Mouse (Mus musculus) MEL (cell line): ENCODE measurements around the gene Ccpg1. TPM values are rescaled to one million over a fixed set of nuclear protein-coding genes. Genes with fewer than 3 reads are reported as not detected.

Experiments
- DNase-seq: peaks from one replicate; pipeline ENCODE4 v3.0.0; 2011; ENCODE audit warnings: low read depth, low spot score
- H3K27ac ChIP-seq: 2 replicates; pipeline ENCODE4 v1.5.1; 2012; ENCODE audit warnings: low read depth, mild to moderate bottlenecking, control low read depth, low read length, moderate library complexity; ENCODE audit not compliant: control insufficient read depth
- H3K27me3 ChIP-seq, 2 experiments: fragments of 150-350 bp in 1 of 2; sonication (generic) in 1 of 2; 2 replicates each; pipeline ENCODE4 v1.6.1; 2012; ENCODE audit warnings: low read length in 2 of 2, mild to moderate bottlenecking in 2 of 2, improper control_type of control experiment in 1 of 2, moderate library complexity in 1 of 2; ENCODE audit not compliant: insufficient read depth in 2 of 2, control insufficient read depth in 1 of 2
- H3K36me3 ChIP-seq, 2 experiments: 2 replicates each; pipeline ENCODE4 v1.6.1; 2012 to 2014; ENCODE audit warnings: low read length in 2 of 2, improper control_type of control experiment in 1 of 2, inconsistent platforms in 1 of 2, mild to moderate bottlenecking in 1 of 2; ENCODE audit not compliant: insufficient read depth in 2 of 2, control insufficient read depth in 1 of 2
- H3K4me1 ChIP-seq, 2 experiments: fragments of 150-350 bp in 1 of 2; sonication (generic) in 1 of 2; 2 replicates each; pipeline ENCODE4 v1.6.1; 2012; ENCODE audit warnings: low read length in 2 of 2, improper control_type of control experiment in 1 of 2, mild to moderate bottlenecking in 1 of 2; ENCODE audit not compliant: insufficient read depth in 2 of 2, control insufficient read depth in 1 of 2
- H3K4me3 ChIP-seq, 2 experiments: fragments of 150-350 bp in 1 of 2; sonication (generic) in 1 of 2; 2 replicates each; pipeline ENCODE4 v1.5.1; 2012; ENCODE audit warnings: low read depth in 2 of 2, low read length in 2 of 2, mild to moderate bottlenecking in 2 of 2, moderate library complexity in 2 of 2, control low read depth in 1 of 2, improper control_type of control experiment in 1 of 2; ENCODE audit not compliant: control insufficient read depth in 1 of 2, insufficient read depth in 1 of 2
- H3K79me2 ChIP-seq: 2 replicates; pipeline ENCODE4 v1.6.1; 2012; ENCODE audit warnings: mild to moderate bottlenecking, low read length, moderate library complexity; ENCODE audit not compliant: control insufficient read depth, poor library complexity, insufficient read depth
- H3K9ac ChIP-seq: 2 replicates; pipeline ENCODE4 v1.6.1; 2012; ENCODE audit warnings: low read depth, mild to moderate bottlenecking, control low read depth, low read length, moderate library complexity; ENCODE audit not compliant: control insufficient read depth, poor library complexity, severe bottlenecking
- H3K9me3 ChIP-seq: fragments of 150-350 bp; sonication (generic); replicated peaks from 2 replicates; pipeline ENCODE4 v1.6.1; 2012; ENCODE audit warnings: mild to moderate bottlenecking, low read length, improper control_type of control experiment, moderate library complexity; ENCODE audit not compliant: insufficient read depth
- CHD1 ChIP-seq: IDR thresholded peaks from 2 replicates; pipeline ENCODE4 v1.6.1; 2012; ENCODE audit warnings: low read depth, mild to moderate bottlenecking, inconsistent platforms, low read length, improper control_type of control experiment
- CHD2 ChIP-seq: IDR thresholded peaks from 2 replicates; pipeline ENCODE4 v1.6.1; 2011; ENCODE audit warnings: low read length, improper control_type of control experiment
- CTCF ChIP-seq, 3 experiments: IDR thresholded peaks in 2 of 3; conservative IDR thresholded peaks in 1 of 3; 2 replicates each; pipeline ENCODE4 v1.5.1; 2011 to 2012; ENCODE audit warnings: low read length in 3 of 3, low read depth in 2 of 3, mild to moderate bottlenecking in 2 of 3, improper control_type of control experiment in 1 of 3, inconsistent platforms in 1 of 3, mixed read lengths in 1 of 3, moderate library complexity in 1 of 3; ENCODE audit not compliant: control insufficient read depth in 1 of 3, insufficient read depth in 1 of 3, poor library complexity in 1 of 3, severe bottlenecking in 1 of 3
- ELF1 ChIP-seq: IDR thresholded peaks from 2 replicates; pipeline ENCODE4 v1.6.1; 2014; ENCODE audit warnings: low read depth, mild to moderate bottlenecking, inconsistent platforms, low read length, improper control_type of control experiment, moderate library complexity
- EP300 ChIP-seq, 2 experiments: IDR thresholded peaks; 2 replicates each; pipeline ENCODE4 v1.6.1; 2011; ENCODE audit warnings: improper control_type of control experiment in 2 of 2, low read length in 2 of 2, low read depth in 1 of 2, mild to moderate bottlenecking in 1 of 2
- GABPA ChIP-seq: IDR thresholded peaks from 2 replicates; pipeline ENCODE4 v1.6.1; 2012; ENCODE audit warnings: low read depth, mild to moderate bottlenecking, inconsistent platforms, low read length, improper control_type of control experiment, moderate library complexity
- GATA1 ChIP-seq: IDR thresholded peaks from 2 replicates; pipeline ENCODE4 v1.6.1; 2011; ENCODE audit warnings: low read depth, low read length, improper control_type of control experiment
- JUND ChIP-seq: IDR thresholded peaks from 2 replicates; pipeline ENCODE4 v1.6.1; 2011; ENCODE audit warnings: low read depth, mild to moderate bottlenecking, improper control_type of control experiment, low read length
- MAX ChIP-seq: IDR thresholded peaks from 2 replicates; pipeline ENCODE4 v1.6.1; 2011; ENCODE audit warnings: low read length, improper control_type of control experiment
- MEF2A ChIP-seq: IDR thresholded peaks from 2 replicates; pipeline ENCODE4 v1.6.1; 2014; ENCODE audit warnings: low read depth, mild to moderate bottlenecking, inconsistent platforms, low read length, improper control_type of control experiment; ENCODE audit not compliant: poor library complexity, insufficient replicate concordance, severe bottlenecking; ENCODE audit errors: extremely low read depth
- NELFE ChIP-seq: IDR thresholded peaks from 2 replicates; pipeline ENCODE4 v1.6.1; 2011; ENCODE audit warnings: low read depth, low read length, improper control_type of control experiment
- NRF1 ChIP-seq: IDR thresholded peaks from 2 replicates; pipeline ENCODE4 v1.6.1; 2014; ENCODE audit warnings: low read depth, mild to moderate bottlenecking, inconsistent platforms, low read length, improper control_type of control experiment, moderate library complexity; ENCODE audit not compliant: poor library complexity, insufficient read depth, severe bottlenecking
- POLR2AphosphoS5 ChIP-seq: IDR thresholded peaks from 2 replicates; pipeline ENCODE4 v1.6.1; 2012; ENCODE audit warnings: low read depth, borderline replicate concordance, mild to moderate bottlenecking, inconsistent platforms, low read length, moderate library complexity, mixed read lengths
- SIN3A ChIP-seq: IDR thresholded peaks from 2 replicates; pipeline ENCODE4 v1.6.1; 2012; ENCODE audit warnings: low read length, improper control_type of control experiment, inconsistent platforms
- SMC3 ChIP-seq: IDR thresholded peaks from 2 replicates; pipeline ENCODE4 v1.6.1; 2011; ENCODE audit warnings: low read depth, low read length, improper control_type of control experiment
- TAL1 ChIP-seq: IDR thresholded peaks from 2 replicates; pipeline ENCODE4 v1.6.1; 2012; ENCODE audit warnings: mild to moderate bottlenecking, inconsistent platforms, low read length, moderate library complexity, mixed read lengths
- TBP ChIP-seq: IDR thresholded peaks from 2 replicates; pipeline ENCODE4 v1.8.0; 2011; ENCODE audit warnings: low read depth, low read length, improper control_type of control experiment
- TCF12 ChIP-seq: IDR thresholded peaks from 2 replicates; pipeline ENCODE4 v1.6.1; 2014; ENCODE audit warnings: low read depth, mild to moderate bottlenecking, inconsistent platforms, low read length, improper control_type of control experiment, moderate library complexity
- USF1 ChIP-seq: IDR thresholded peaks from 2 replicates; pipeline ENCODE4 v1.6.1; 2014; ENCODE audit warnings: low read depth, mild to moderate bottlenecking, inconsistent platforms, low read length, improper control_type of control experiment, moderate library complexity
- USF2 ChIP-seq, 2 experiments: IDR thresholded peaks; 2 replicates each; pipeline ENCODE4 v1.6.1; 2011 to 2012; ENCODE audit warnings: improper control_type of control experiment in 2 of 2, low read length in 2 of 2, borderline replicate concordance in 1 of 2, inconsistent platforms in 1 of 2, low read depth in 1 of 2, mild to moderate bottlenecking in 1 of 2; ENCODE audit not compliant: insufficient read depth in 1 of 2
- ZMIZ1 ChIP-seq: IDR thresholded peaks from 2 replicates; pipeline ENCODE4 v1.6.1; 2012; ENCODE audit warnings: low read depth, mild to moderate bottlenecking, inconsistent platforms, low read length, improper control_type of control experiment, moderate library complexity
- polyA plus RNA-seq, 2 experiments: library from polyadenylated mRNA; stranded (reverse) in 1 of 2; unstranded in 1 of 2; fragments of >175 nt in 1 of 2; fragments of >200 nt in 1 of 2; gene quantifications; 2 replicates each; pipeline versions ENCODE4 v1.2.1 to v1.2.4; 2012; ENCODE audit warnings: low replicate concordance in 2 of 2, low read depth in 1 of 2; ENCODE audit not compliant: insufficient read length in 2 of 2, insufficient read depth in 1 of 2, missing spikeins in 1 of 2
- total RNA-seq: library from RNA; depleted of rRNA; stranded (reverse); fragments of 300-350 nt; gene quantifications from 2 replicates; pipeline ENCODE4 v1.2.3, GENCODE M21; 2012

The Ccpg1 gene
- total and polyA plus RNA-seq, 3 experiments, result 2.1 to 12.5 TPM; not detected in 1

- no peak overlapping the region for H3K9ac ChIP-seq
- no peaks in the 10 kb centered on the region; a peak in 1 of 4 replicates for H3K36me3 ChIP-seq
- H3K4me1 ChIP-seq, result no peaks in the 10 kb centered on the region; a peak in 1 of 4 replicates
- no peaks in the 10 kb centered on the region for H3K9me3 ChIP-seq
- no peaks in the 10 kb centered on the region for H3K27me3 ChIP-seq
- H3K4me3 ChIP-seq, result no peak overlapping the region
- no peak for DNase-seq
- no peak overlapping the region for H3K27ac ChIP-seq
- no peak for TF ChIP-seq ELF1
- TF ChIP-seq SIN3A, result no peak
- no peak for TF ChIP-seq SMC3
- no peak for TF ChIP-seq POLR2AphosphoS5
- no peak for TF ChIP-seq TBP
- no peak for TF ChIP-seq TAL1
- no peak for TF ChIP-seq USF1
- no peak for TF ChIP-seq JUND
- no peak for TF ChIP-seq CHD1
- TF ChIP-seq CHD2, result no peak
- TF ChIP-seq, all 39 proteins: peak for 0
- H3K79me2 ChIP-seq, result no peaks in the 10 kb centered on the region
These were observed 19.9 kb downstream of the Ccpg1 start for GRCm38 (mm10) chr9:73005106-73005505.

- H3K4me1 ChIP-seq, result no peaks in the 10 kb centered on the region; a peak in 1 of 4 replicates
- no peak for DNase-seq
- no peak overlapping the region for H3K27ac ChIP-seq
- H3K36me3 ChIP-seq, result no peaks in the 10 kb centered on the region; a peak in 1 of 4 replicates
- H3K9ac ChIP-seq, result no peak overlapping the region
- TF ChIP-seq GATA1, result no peak
- no peak for TF ChIP-seq TAL1
- TF ChIP-seq MAX, result no peak
- TF ChIP-seq CTCF (IDR thresholded peaks at IDR 0.05 in 2 of 3, conservative IDR thresholded peaks at IDR 0.05 in 1 of 3; ENCODE audit: control insufficient read depth in 1 of 3, insufficient read depth in 1 of 3, low read depth in 2 of 3, low read length in 3 of 3, poor library complexity in 1 of 3, severe bottlenecking in 1 of 3), result peak in 1 of 3 experiments; percentile 29; a peak in 3 of 6 replicates
- no peak for TF ChIP-seq USF2 (IDR thresholded peaks at IDR 0.05; ENCODE audit: borderline replicate concordance in 1 of 2, insufficient read depth in 1 of 2, low read depth in 1 of 2, low read length in 2 of 2)
- no peaks in the 10 kb centered on the region for H3K27me3 ChIP-seq
- H3K79me2 ChIP-seq, result no peaks in the 10 kb centered on the region
- H3K4me3 ChIP-seq, result no peak overlapping the region
- no peaks in the 10 kb centered on the region for H3K9me3 ChIP-seq
These were observed 20.9 kb downstream of the Ccpg1 start for GRCm38 (mm10) chr9:73006175-73006574.

GRCm38 (mm10) chr9:73008384-73008783 lies 23.2 kb downstream of the Ccpg1 start:
- H3K9ac ChIP-seq, result no peak overlapping the region
- TF ChIP-seq EP300 (IDR thresholded peaks at IDR 0.05; ENCODE audit: low read depth in 1 of 2, low read length in 2 of 2) (no peak), NELFE (no peak), NRF1 (no peak), MEF2A (no peak), GABPA (no peak), TCF12 (no peak), TBP (no peak), SMC3 (no peak), ZMIZ1 (no peak)
- TF ChIP-seq, all 39 proteins: peak for 0
- Histone ChIP-seq H3K36me3 (no peaks in the 10 kb centered on the region; a peak in 1 of 4 replicates), H3K4me3 (no peak overlapping the region), H3K9me3 (no peaks in the 10 kb centered on the region), H3K4me1 (no peaks in the 10 kb centered on the region; a peak in 1 of 4 replicates), H3K27me3 (no peaks in the 10 kb centered on the region), H3K79me2 (no peaks in the 10 kb centered on the region), H3K27ac (no peak overlapping the region)
- DNase-seq, result peak; percentile 17
